Mouse (Mus musculus): ENCODE measurements around the gene Nupr1l.
"Not testable (repeated sequence)": the region's sequence is repeated elsewhere in the genome, so short reads cannot be mapped to it uniquely, and the experiment has no call there.

The Nupr1l gene

DNA sequence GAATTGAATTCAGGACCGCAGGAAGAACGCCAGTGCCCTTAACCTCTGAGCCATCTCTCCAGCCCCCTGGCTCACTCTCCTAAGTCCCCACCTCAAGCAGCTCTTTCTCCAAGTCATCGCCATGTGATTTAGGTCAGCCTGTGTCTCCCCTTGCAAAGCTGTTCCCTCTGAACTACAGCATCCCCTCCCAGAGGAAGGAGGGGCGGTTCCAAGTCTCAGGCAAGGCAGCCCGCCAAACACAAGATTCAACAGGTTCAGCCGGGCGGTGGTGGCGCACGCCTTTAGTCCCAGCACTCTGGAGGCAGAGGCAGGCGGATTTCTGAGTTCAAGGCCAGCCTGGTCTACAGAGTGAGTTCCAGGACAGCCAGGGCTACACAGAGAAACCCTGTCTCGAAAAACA, 7.2 kb downstream of the Nupr1l start:
- DNase-seq (ENCODE audit: low spot score in 2 of 2): not testable (repeated sequence)

DNA sequence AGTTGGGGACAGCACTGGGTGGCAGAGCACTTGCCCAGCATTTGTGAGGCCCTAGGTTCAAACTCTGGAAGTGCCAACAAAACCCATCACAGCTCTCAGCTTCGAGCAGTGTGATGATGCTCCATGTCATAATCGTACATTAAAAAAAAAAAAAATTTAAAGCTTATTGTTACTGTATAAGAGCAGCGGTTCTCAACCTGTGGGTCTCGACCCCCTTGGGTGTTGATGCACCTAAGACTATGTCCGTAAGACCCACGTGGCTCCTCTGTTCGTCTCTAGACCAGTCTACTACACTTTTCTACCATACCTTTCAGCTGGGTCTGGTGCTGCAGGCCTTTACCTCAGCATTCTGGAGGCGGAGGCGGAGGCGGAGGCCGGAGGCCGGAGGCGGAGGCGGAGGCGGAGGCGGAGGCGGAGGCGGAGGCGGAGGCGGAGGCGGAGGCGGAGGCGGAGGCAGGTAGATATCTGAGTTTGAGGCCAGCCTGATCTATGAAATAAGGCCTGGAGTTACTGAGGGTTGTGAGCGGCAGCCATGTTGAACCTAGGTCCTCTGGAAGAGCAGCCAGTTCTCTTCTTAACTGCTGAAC, 9.8 kb downstream of the Nupr1l start:
- no peak for DNase-seq (ENCODE audit: low spot score in 2 of 2)

DNA sequence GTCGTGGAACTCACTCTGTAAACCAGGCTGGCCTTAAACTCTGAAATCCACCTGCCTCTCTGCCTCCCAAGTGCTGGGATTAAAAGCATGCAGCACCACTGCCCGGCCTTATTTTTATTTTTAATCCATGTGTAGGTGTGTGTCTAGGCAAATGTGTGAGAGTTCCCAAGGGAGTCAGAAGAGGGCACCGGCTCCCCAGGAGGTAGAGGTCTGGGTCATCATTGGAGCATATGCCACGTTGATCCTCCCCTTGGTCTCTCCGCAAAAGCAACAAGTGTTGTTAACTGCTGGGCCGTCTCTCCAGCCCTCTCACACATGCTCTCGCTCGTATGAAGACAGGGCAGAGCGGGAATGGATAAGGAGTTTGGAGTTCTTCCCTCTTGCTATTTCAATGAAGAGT, 10.4 kb downstream of the Nupr1l start:
- no peak for DNase-seq (ENCODE audit: low spot score in 2 of 2)

DNA sequence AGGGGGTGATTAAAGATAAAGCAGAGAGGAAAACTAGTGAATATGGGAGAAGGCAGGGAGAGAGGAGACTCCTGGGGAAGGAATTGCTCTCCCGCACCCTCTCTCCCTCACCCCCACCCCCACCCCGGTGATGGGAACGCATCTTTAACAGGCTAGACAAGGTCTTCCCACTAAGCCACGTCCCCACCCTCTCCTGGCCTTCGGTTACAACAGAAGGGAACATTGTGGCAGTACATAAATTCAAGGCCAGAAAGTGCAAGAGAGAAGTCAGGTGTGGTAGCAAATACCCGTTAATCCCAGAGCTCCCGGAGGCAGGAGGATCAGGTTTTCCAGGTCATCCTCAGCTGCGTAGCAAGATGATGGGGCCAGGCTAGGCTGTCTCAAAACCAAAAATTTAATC, 11.0 kb downstream of the Nupr1l start:
- DNase-seq (ENCODE audit: low spot score in 2 of 2): no peak

DNA sequence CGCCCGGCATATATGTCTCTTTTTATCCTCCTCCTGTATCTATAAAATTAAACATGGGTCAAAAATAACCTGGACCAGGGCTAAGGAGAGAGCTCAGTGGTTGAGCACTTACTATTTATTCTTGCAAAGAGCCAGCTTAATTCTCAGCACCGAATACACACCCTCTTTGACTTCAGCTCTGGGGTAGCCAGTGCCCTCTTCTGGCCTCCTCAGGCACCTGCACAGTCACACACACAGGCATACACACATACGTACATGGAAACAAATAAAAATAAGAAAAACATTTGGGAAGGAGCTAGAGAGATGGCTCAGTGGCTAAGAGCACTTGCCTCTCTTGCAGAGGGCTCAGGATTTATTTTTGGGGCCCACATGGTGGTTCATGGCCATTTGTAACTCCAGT, 13.6 kb downstream of the Nupr1l start:
- DNase-seq (ENCODE audit: low spot score in 2 of 2): no peak

DNA sequence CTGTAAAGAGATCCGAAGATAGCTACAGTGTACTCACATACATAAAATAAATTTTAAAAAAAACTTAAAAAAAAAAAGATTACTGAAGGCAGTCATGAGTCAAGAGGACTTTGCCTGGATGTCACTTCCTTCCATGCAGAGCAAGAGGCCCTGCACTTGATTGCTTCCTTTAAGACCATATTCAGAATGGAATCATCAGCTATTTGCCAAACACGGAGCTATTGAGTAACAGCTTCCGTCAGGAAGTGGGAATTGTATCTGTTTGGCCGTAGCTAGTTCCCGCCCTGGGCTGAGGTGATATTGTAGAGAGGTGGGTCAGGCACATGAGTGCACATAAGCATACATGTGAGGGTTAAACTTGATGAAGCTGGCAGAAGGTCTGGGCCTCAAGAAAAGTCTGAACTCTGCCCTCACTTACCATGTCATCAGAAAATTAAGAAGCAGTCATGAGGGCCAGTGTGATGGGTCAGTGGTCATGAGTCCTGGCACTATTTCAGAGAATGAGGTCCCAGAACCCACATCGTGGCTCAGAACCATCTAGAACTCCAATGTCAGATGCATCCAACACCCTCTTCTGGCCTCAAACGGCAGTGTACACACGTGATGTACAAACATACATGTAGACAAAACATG, 16.6 kb downstream of the Nupr1l start:
- no peak for DNase-seq (ENCODE audit: low spot score in 2 of 2)

DNA sequence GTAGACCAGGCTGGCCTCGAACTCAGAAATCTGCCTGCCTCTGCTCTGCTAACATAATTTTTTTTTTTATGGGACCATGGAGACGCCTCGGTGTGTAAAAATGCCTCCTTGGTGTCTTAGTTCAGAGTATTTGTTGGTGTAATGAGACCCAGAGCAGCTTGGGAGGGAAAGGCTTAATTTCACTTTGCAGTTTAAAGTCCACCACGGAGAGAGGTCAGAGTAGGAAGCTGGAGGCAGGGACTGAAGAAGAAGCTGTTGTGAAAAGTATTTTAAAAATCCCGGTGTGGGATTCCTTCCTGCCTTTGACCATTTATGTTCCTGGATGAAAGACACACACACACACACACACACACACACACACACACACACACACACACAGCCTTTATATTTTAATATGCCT, 17.6 kb downstream of the Nupr1l start:
- no peak for DNase-seq (ENCODE audit: low spot score in 2 of 2)

DNA sequence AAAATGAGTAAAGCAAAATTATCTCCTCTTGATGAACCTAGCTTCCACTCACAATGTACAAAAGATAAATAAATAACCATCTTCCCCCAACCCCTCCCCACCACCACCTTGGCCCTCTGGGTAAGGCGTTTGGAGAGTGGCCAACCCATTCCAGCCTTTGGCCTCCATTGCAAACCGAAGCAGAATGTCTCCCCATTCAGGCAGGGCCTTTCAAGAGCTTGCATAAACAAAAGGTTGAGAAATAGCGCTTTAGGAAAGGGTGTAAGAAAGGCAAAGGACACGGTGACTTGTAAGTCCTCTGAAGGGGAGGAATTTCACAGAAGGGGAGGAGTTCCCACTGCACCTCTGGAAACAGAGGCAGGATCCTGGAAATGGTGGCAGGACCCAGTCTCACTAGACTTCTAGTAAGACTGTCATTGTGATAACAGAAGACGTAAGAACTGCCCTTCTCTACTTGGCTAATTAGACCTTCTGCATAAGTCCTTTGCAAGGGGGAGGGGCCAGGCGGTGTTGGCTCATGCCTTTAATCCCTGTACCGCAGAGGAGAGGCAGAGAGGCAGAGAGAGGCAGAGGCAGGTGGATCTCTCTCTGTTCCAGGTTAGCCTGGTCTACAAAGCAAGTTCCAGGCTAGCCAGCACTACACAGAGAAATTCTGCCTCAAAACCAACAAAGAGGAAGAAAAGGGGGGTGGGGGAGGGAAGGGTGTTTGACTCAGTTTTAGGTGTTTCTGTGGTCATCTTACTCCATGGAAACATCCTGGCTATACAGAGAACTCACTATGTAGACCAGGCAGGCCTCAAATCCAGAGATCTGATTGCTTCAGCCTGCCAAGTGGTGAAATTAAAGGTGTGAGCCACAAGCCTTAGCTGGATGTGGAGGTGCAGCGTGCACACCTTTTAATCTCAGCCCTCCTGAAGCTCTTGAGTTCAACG, 21.9 kb downstream of the Nupr1l start:
- DNase-seq (ENCODE audit: low spot score in 2 of 2): no peak

DNA sequence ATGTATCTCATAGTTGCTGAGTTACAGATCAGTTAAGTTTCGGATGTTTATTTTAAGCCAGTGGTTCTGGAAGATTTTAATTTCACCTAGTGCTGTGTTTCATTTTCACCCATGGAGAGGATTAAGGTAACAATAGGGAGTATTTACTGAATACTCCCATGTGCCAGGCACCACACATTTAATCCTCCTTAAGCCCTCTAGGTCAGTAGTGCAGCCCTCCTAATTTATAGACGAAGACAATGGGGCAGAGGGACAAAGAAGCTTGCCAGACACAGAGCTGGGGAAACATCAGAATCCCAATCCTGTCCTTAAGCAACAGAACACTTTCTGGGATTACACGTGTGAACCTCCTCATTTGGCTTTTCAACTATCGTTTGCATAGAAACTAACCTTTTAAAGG, 28.6 kb downstream of the Nupr1l start:
- DNase-seq (ENCODE audit: low spot score in 2 of 2): no peak

DNA sequence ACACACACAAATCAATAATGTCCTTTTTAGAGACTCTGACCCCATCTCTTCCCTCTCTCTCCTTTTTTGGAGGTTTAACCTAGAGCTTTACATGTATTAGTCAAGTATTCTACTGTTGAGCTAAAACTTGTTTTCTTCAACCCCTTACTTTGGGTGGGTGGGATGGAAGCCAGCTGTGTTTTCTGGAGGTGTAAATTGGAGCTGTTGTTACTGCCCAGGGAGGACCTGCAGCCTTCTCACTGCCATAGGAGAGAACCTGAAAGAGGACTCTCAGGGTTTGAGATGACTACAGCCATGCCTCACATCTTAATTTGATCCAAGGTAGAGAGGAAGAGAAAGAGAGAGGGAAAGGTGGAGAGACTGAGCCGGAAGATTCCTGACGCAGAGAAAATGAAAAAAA, 31.9 kb downstream of the Nupr1l start:
- no peak for DNase-seq (ENCODE audit: low spot score in 2 of 2)

DNA sequence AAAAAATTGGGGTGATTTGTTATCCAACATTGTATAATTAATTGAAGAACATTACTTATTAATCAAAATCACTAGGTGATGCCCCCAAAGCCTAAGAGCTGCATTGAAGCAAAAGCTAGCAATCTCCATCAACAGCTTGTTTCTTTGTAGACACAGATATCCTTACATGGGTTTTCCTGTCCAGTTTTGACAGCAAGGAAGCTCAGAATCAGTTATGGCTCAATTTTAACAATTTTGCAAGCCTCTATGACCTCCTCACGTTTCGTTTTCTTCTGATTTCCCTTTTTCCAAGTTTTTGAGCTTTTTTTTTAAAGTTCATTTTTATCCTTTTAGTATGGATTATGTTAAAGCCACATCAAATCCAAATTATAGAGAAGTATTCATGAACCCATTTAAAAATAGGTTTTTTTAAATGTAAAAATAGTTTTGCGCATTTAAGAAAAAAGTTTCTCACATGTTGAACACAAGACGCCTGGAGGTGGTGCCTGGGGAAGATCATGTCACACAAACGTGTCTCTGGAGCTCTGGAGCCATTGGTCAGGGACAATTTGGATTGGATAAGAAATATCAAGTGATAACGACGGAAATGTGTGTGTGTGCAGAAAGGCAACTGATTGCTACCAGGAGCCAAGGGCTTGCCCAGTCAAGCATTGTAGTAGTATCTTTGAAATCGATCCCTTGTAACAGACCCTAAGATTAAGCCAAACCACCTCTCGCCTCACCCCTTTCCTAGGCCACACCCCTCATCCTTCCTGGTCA, 32.6 kb downstream of the Nupr1l start:
- no peak for DNase-seq (ENCODE audit: low spot score in 2 of 2)

DNA sequence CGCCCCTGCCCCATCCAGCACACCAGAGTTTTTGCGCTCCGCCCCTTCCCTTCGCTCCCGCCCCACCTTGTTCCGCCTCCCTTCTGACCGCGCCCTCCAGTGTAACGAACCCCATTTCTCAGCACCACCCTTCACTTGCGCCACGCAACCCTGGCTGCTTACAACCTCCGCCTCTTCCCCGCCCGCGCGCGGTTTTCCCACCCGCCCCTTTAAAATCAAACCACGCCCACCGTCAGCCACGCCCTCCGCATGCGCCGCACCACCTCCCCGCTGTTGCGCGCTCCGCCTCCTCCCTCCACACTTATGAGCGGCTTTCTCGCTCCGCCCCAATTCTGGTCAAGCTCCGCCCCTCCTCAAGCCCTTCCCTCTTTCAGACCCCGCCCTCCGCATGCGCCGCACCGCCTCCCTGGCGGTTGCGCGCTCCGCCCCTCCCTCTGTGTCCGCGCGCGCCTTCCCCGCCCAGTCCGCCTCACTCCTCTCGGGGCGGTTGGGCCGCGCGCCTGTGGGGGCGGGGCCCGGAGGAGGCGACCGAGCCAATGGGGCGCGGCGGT, 33.2 kb downstream of the Nupr1l start, which contains the start of gene Vkorc1l1:
Vkorc1l1 (plus strand) TSS at position 476 of the 551 bp plus-strand sequence.
- DNase-seq (ENCODE audit: low spot score in 2 of 2): peak; percentile 95 to 98

DNA sequence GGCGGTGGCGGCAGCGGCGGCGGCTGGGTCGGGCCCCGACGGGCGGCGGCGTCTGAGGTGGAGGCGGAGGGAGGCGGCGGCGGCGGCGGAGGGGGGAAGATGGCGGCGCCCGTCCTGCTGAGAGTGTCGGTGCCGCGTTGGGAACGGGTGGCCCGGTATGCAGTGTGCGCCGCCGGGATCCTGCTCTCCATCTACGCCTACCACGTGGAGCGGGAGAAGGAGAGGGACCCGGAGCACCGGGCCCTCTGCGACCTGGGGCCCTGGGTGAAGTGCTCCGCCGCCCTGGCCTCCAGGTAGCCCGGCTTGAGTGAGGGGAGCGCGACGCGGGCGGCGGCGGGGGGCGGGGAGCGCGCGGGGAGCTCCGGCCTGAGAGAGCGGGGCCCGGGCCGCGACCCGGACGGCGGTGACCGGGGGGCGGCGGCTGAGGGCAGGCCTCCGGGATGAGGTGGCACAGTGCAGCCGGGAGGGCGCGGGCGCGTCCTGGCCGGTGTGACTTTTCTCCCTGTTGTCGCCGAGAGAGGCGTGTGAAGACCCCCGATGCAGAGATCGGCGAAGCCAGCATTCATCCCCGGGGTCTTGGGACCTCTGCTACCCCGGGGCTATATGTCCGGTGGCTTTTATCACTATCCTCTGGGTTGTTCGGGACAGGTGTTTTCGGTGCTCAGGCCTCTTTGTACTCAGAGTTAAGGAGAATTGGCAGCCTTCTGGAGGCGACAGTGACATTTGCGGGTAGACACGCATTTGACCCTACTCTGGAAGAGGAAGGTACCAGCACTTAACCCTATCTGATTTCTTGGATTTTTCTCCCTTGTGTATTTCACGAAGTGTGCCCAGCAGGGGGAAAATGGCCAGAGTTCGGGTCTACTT, 34.0 kb downstream of the Nupr1l start:
- peak; percentile 36 to 53 for DNase-seq (ENCODE audit: low spot score in 2 of 2)

DNA sequence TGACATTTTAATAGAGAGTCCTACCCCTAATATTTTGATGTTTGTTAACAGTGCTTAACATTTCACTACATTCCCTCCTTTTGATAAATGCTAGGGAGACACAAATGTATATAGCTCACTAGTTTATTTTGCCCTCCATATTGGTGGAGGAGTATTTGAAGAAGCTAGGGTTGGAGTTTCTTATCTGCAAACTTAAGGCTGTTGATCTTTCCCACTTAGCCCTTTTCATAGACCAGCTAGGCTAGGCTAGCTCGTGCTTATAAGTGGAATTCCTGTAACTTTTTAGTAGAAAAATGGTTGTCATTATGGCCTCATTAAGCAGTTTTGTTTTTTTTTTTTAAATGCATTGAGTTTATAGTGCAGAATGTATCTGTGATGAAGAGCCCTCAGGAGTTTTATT, 35.1 kb downstream of the Nupr1l start:
- DNase-seq (ENCODE audit: low spot score in 2 of 2): no peak

DNA sequence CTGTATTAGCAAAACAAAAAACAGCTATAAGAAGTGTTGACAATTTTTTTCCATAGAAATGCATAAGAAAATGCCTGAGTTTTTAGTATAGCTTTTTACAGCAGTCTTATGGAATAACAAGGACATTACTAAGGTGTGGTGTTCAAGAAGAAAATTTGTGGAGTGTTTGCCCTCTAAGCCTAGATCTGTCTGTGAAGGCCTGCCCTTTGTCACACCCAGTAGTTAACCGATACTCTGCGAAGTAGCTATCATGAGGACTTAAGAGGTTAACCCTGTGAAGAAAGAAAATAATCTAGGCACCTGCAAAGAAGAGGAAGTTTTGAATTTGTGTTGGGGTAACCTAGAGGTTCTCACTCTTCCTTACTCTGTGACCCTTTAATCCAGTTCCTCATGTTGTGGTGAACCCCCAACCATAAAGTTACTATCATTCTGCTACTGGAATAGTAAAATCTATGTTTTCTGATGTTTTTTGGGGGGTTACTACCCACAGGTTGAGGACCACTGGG, 39.2 kb downstream of the Nupr1l start:
- no peak for DNase-seq (ENCODE audit: low spot score in 2 of 2)

DNA sequence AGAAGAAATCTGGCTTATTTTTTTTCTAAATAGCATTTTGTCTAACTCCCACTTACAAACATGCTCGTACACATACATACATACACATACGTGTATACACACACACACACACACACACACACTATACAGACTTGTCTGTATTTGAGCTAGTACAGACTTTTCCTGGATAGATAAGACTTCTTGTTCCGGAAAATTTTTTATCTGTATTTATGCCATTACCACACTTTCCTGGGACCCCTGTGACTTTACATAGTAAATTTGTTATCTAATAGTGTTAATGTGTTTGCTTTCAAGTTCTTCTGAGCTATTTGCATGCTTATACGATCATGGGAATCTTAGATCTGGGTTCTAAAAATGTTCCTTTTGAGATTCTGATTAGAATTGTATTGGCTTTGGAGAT, 43.8 kb downstream of the Nupr1l start:
- no peak for DNase-seq (ENCODE audit: low spot score in 2 of 2)

DNA sequence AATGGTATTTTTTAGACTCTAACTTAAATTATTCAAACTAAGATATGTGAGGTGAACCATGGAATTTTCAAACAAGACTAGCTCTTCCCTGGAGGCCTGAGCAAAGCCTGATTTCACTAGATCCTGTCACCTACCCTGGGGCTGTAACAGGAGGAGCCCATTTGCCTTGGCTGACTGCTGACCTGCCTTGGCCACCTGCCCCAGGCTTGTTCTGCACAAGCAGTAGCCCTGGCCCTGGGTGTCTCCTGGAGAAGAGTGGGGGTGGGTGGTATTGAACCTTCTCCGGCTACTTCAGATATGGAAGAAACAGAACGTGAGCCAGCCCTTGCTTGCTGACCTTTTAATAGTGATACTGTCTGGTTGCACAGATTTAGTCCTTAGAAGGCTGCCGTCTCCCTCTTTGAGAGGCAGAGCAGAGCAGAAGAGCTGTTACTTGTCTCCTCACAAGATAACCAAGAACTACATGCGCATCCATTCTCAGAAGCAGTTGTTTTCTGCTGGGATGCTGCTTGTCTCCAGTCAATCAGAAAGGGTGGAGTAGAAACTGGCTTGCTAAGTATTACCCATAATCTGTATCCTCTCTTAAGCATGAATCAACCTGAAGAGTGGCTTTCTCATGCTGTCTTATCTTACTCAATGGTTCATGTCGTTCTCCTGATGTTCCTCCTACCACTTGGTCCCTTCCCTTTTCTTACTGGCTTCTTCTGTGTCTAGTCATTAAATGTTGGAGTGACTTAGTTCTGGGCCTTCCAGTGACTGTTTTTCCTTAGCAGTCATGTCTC, 46.3 kb downstream of the Nupr1l start:
- no peak for DNase-seq (ENCODE audit: low spot score in 2 of 2)

DNA sequence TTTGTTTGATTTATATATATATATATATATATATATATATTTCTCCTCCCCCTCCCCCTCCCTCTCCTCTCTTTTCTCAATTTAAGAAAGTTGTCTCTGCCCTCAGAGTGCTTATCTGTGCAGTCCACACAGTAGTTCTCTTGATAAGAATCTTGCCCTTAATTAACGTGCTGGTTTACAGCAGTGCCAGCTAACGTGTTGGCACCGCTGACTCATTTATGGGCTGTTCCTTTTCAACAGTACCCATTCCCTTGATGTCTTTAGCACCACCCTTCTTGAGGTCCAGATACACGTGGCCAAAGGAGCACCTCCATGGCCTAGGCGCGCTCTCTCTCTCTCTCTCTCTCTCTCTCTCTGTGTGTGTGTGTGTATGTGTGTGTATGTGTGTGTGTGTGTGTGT, 47.5 kb downstream of the Nupr1l start:
- DNase-seq (ENCODE audit: low spot score in 2 of 2): no peak

DNA sequence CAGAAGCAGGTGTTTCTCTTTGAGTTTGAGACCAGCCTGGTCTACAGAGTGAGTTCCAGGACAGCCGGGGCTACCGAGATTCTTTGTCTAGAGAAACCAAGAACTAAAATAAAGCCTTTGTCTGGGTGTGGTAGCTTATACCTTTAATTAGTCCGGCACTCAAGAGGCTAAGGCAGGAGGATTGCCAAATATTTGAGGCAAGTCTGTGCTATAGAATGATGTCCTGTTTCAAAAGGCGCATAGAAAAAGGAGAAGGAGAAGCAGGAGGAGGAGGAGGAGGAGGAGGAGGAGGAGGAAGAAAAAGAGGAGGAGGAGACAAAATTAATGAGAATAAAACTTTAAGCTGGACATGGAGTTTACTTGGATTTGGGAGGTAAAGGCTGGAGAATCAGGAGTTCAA, 54.9 kb downstream of the Nupr1l start:
- no peak for DNase-seq (ENCODE audit: low spot score in 2 of 2)
